In the genomic region with DNA sequence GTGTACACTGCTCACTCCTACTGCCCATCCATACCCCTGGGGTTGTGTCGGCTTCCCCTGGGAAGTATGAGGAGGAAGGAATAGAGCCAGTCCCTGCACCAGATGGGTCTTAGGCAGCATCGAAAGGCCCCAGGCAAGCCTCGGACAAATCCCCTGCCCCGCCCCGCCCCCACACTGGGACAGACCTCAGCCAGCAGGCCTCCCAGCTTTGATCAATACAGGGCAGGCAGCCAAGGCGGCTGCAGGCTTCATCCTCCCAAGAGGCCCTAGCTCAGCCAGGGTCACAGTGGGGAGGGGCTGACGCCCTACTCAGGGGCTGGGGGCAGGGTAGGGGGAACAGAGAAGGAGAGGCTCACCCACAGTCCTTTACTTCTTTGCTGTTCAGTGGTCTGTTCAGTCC, we compare ENCODE assay signal across 8 mouse cellular contexts. TPM values are rescaled to one million over a fixed set of nuclear protein-coding genes. Genes with fewer than 3 reads are reported as not detected.
DNase-seq lines count a peak whose midpoint lies in the region; ATAC-seq and TF ChIP-seq lines count a peak whose summit lies in the region.

No protein-coding gene starts in this region.

- no peak overlapping the region for H3K4me3 ChIP-seq in lung, embryonic 16.5 days (ENCODE audit: low read length)
- no peak overlapping the region for H3K4me3 ChIP-seq in lung, adult 2 months (replicated peaks; ENCODE audit: extremely low read depth, low read depth, low read length)
- H3K4me3 ChIP-seq in embryonic facial prominence, embryonic 10.5 days = peak overlapping the region; percentile 21; the same call in 1 of the 2 replicates
- no peak overlapping the region for H3K4me3 ChIP-seq in heart, embryonic 16.5 days (ENCODE audit: low read length)
- H3K4me3 ChIP-seq in limb, embryonic 10.5 days = peak overlapping the region; percentile 24; the same call in 1 of the 2 replicates

- DNase-seq in lung, adult 2 months = no peak
- DNase-seq in embryonic facial prominence, embryonic 10.5 days (ENCODE audit: low spot score) = peak; percentile 90
- DNase-seq in limb, embryonic 10.5 days (ENCODE audit: low spot score) = peak; percentile 87
- DNase-seq in neural tube, embryonic 10.5 days (ENCODE audit: extremely low spot score, low spot score) = peak; percentile 85
- no peak for DNase-seq in frontal cortex, postnatal 14 days (ENCODE audit: low spot score in 2 of 2)

- ATAC-seq in lung, embryonic 16.5 days (ENCODE audit: low read depth) = peak; percentile 81
- ATAC-seq in heart, embryonic 16.5 days (replicated peaks; ENCODE audit: extremely low read depth, insufficient read depth, low FRiP score) = peak; percentile 47; the same call in 1 of the 2 replicates
- ATAC-seq in activated CD4-positive, CD25-positive, alpha-beta regulatory T cell, adult 4 months = no peak

- no peaks in the 10 kb centered on the region; the same call in 1 of the 2 replicates for H3K9me3 ChIP-seq in lung, embryonic 16.5 days (ENCODE audit: control insufficient read depth, low read length)
- H3K9me3 ChIP-seq in embryonic facial prominence, embryonic 10.5 days = no peaks in the 10 kb centered on the region
- no peaks in the 10 kb centered on the region for H3K9me3 ChIP-seq in heart, embryonic 16.5 days (replicated peaks; ENCODE audit: control insufficient read depth, low read length)
- H3K9me3 ChIP-seq in limb, embryonic 10.5 days (replicated peaks) = no peaks in the 10 kb centered on the region

- peak overlapping the region; percentile 31; the same call in 1 of the 2 replicates for H3K9ac ChIP-seq in lung, embryonic 16.5 days (ENCODE audit: low read length)
- no peak overlapping the region for H3K9ac ChIP-seq in heart, embryonic 16.5 days (ENCODE audit: low read length)

- H3K27me3 ChIP-seq in lung, embryonic 16.5 days (ENCODE audit: control insufficient read depth, insufficient read depth, low read depth, low read length) = no peaks in the 10 kb centered on the region
- no peaks in the 10 kb centered on the region for H3K27me3 ChIP-seq in embryonic facial prominence, embryonic 10.5 days (replicated peaks; ENCODE audit: low read depth, poor library complexity, severe bottlenecking)
- no peaks in the 10 kb centered on the region for H3K27me3 ChIP-seq in heart, embryonic 16.5 days (ENCODE audit: control insufficient read depth, insufficient read depth, low read length)
- H3K27me3 ChIP-seq in limb, embryonic 10.5 days (ENCODE audit: low read depth, poor library complexity, severe bottlenecking) = no peaks in the 10 kb centered on the region

- WGBS in lung, embryonic 16.5 days = 9% methylated on average over 7 of the region's 7 CpGs
- 44% methylated on average over 7 of the region's 7 CpGs for WGBS in lung, adult 2 months
- 2% methylated on average over 7 of the region's 7 CpGs for WGBS in embryonic facial prominence, embryonic 10.5 days
- WGBS in heart, embryonic 16.5 days = 15% methylated on average over 7 of the region's 7 CpGs
- 3% methylated on average over 7 of the region's 7 CpGs for WGBS in limb, embryonic 10.5 days

- no peak for TF ChIP-seq CTCF in lung, adult 2 months (IDR thresholded peaks at IDR 0.05; ENCODE audit: insufficient read depth, low read length)

- peaks cover 42% of the 10 kb centered on the region for H3K4me1 ChIP-seq in lung, embryonic 16.5 days (replicated peaks; ENCODE audit: control insufficient read depth, insufficient read depth, low read length)
- H3K4me1 ChIP-seq in lung, adult 2 months (ENCODE audit: control insufficient read depth, insufficient read depth, low read length) = peaks cover 3% of the 10 kb centered on the region
- H3K4me1 ChIP-seq in embryonic facial prominence, embryonic 10.5 days = peaks cover 81% of the 10 kb centered on the region
- peaks cover 39% of the 10 kb centered on the region for H3K4me1 ChIP-seq in heart, embryonic 16.5 days (ENCODE audit: control insufficient read depth, insufficient read depth, low read length)
- H3K4me1 ChIP-seq in limb, embryonic 10.5 days = peaks cover 76% of the 10 kb centered on the region

- H3K4me2 ChIP-seq in lung, embryonic 16.5 days (ENCODE audit: low read depth, low read length) = no peak overlapping the region
- no peak overlapping the region for H3K4me2 ChIP-seq in heart, embryonic 16.5 days (ENCODE audit: low read depth, low read length)

- no peak for TF ChIP-seq POLR2A in lung, adult 2 months (IDR thresholded peaks at IDR 0.05; ENCODE audit: borderline replicate concordance, extremely low read depth, low read depth, low read length)

- no peaks in the 10 kb centered on the region for H3K36me3 ChIP-seq in lung, embryonic 16.5 days (ENCODE audit: control insufficient read depth, insufficient read depth, low read length)
- no peaks in the 10 kb centered on the region for H3K36me3 ChIP-seq in embryonic facial prominence, embryonic 10.5 days (replicated peaks)
- no peaks in the 10 kb centered on the region for H3K36me3 ChIP-seq in heart, embryonic 16.5 days (ENCODE audit: control insufficient read depth, insufficient read depth)
- H3K36me3 ChIP-seq in limb, embryonic 10.5 days = no peaks in the 10 kb centered on the region

- peak overlapping the region; percentile 74 for H3K27ac ChIP-seq in lung, embryonic 16.5 days (ENCODE audit: low read length)
- peak overlapping the region; percentile 95 for H3K27ac ChIP-seq in embryonic facial prominence, embryonic 10.5 days (replicated peaks)
- H3K27ac ChIP-seq in heart, embryonic 16.5 days (ENCODE audit: low read length) = no peak overlapping the region
- H3K27ac ChIP-seq in limb, embryonic 10.5 days = peak overlapping the region; percentile 96

RNA-seq across cellular contexts. Expression of gene Ssbp3, which starts 43.7 kb away (rescaled TPM):
- 49.5 and 61.7 TPM in 2 replicates for polyA plus RNA-seq in lung, embryonic 16.5 days (2015; fragmentation: Nextera tagmentation; extraction: Ambion mirVana)
- polyA plus RNA-seq in lung, adult 2 months (2012; rRNA removed) = 41.0 and 43.2 TPM in 2 replicates
- polyA plus RNA-seq in embryonic facial prominence, embryonic 10.5 days (2016; fragmentation: Nextera tagmentation; extraction: Ambion mirVana) = 147 TPM in 2 replicates
- 51.2 and 52.9 TPM in 2 replicates for polyA plus RNA-seq in heart, embryonic 16.5 days (2015; fragmentation: Nextera tagmentation; extraction: Ambion mirVana)
- 225 and 250 TPM in 2 replicates for polyA plus RNA-seq in limb, embryonic 10.5 days (2016; fragmentation: Nextera tagmentation; extraction: Ambion mirVana)
- polyA plus RNA-seq in activated CD4-positive, CD25-positive, alpha-beta regulatory T cell, adult 4 months (2017; shearing (Covaris generic)) = 10 to 100 TPM; 42.9 to 48.0 TPM

Comparison
In these comparisons a context has a peak if more than half of its experiments do, and no peak if none do; other contexts are left out.
1. H3K4me3 ChIP-seq: peak in embryonic facial prominence, embryonic 10.5 days (single experiment) and limb, embryonic 10.5 days (single experiment); none in lung, embryonic 16.5 days (single experiment), lung, adult 2 months (single experiment) and heart, embryonic 16.5 days (single experiment).
2. DNase-seq: peak in embryonic facial prominence, embryonic 10.5 days (single experiment), limb, embryonic 10.5 days (single experiment) and neural tube, embryonic 10.5 days (single experiment); none in lung, adult 2 months (single experiment) and frontal cortex, postnatal 14 days (0 of 2).